8 mouse cellular contexts compared by ENCODE assay signal in genomic region chr14:24507452-24508069, GRCm38 (mm10). TPM values are rescaled to one million over a fixed set of nuclear protein-coding genes. Genes with fewer than 3 reads are reported as not detected.
DNase-seq lines count a peak whose midpoint lies in the region; ATAC-seq and TF ChIP-seq lines count a peak whose summit lies in the region.

No protein-coding gene starts in this region.

- H3K9me3 ChIP-seq in heart, embryonic 11.5 days (replicated peaks; ENCODE audit: control insufficient read depth, low read length) = peaks cover 5% of the 10 kb centered on the region; the same call in 1 of the 2 replicates
- H3K9me3 ChIP-seq in midbrain, embryonic 10.5 days (replicated peaks) = peaks cover 10% of the 10 kb centered on the region
- H3K9me3 ChIP-seq in midbrain, postnatal 0 days (ENCODE audit: low read length) = no peaks in the 10 kb centered on the region
- H3K9me3 ChIP-seq in intestine, embryonic 14.5 days (ENCODE audit: control insufficient read depth, low read length) = peaks cover 4% of the 10 kb centered on the region; the same call in 1 of the 2 replicates
- H3K9me3 ChIP-seq in stomach, embryonic 15.5 days = no peaks in the 10 kb centered on the region

- H3K9ac ChIP-seq in heart, embryonic 11.5 days (ENCODE audit: low read depth, low read length) = no peak overlapping the region
- no peak overlapping the region for H3K9ac ChIP-seq in midbrain, postnatal 0 days (replicated peaks; ENCODE audit: low read length, poor library complexity, severe bottlenecking)
- no peak overlapping the region for H3K9ac ChIP-seq in intestine, embryonic 14.5 days (ENCODE audit: low read length)
- H3K9ac ChIP-seq in stomach, embryonic 15.5 days = no peak overlapping the region

- peak overlapping the region; percentile 56 for H3K4me2 ChIP-seq in heart, embryonic 11.5 days
- no peak overlapping the region for H3K4me2 ChIP-seq in midbrain, postnatal 0 days (ENCODE audit: low read depth, low read length, poor library complexity, severe bottlenecking)
- peak overlapping the region; percentile 26 for H3K4me2 ChIP-seq in intestine, embryonic 14.5 days (ENCODE audit: low read length)
- H3K4me2 ChIP-seq in stomach, embryonic 15.5 days = peak overlapping the region; percentile 22

- 23% methylated on average over 14 of the region's 14 CpGs for WGBS in heart, embryonic 11.5 days (ENCODE audit: insufficient replicate concordance)
- WGBS in midbrain, embryonic 10.5 days = 17% methylated on average over 14 of the region's 14 CpGs
- 30% methylated on average over 14 of the region's 14 CpGs for WGBS in midbrain, postnatal 0 days
- 36% methylated on average over 14 of the region's 14 CpGs for WGBS in intestine, embryonic 14.5 days
- WGBS in stomach, embryonic 15.5 days = 27% methylated on average over 14 of the region's 14 CpGs

- no peak overlapping the region for H3K27ac ChIP-seq in heart, embryonic 11.5 days (ENCODE audit: low read depth, low read length)
- peak overlapping the region; percentile 74 for H3K27ac ChIP-seq in midbrain, embryonic 10.5 days (replicated peaks)
- no peak overlapping the region for H3K27ac ChIP-seq in midbrain, postnatal 0 days (ENCODE audit: low read depth, low read length)
- peak overlapping the region; percentile 51; the same call in 1 of the 2 replicates for H3K27ac ChIP-seq in intestine, embryonic 14.5 days (ENCODE audit: low read depth)
- peak overlapping the region; percentile 54 for H3K27ac ChIP-seq in stomach, embryonic 15.5 days

- no peak for TF ChIP-seq CTCF in midbrain, postnatal 0 days (IDR thresholded peaks at IDR 0.05)

- no peak for DNase-seq in heart, postnatal 4 days
- peak; percentile 47 for DNase-seq in midbrain, embryonic 10.5 days (ENCODE audit: low spot score)
- no peak for DNase-seq in midbrain, postnatal 0 days (ENCODE audit: low spot score)
- DNase-seq in intestine, embryonic 14.5 days (ENCODE audit: low spot score) = no peak
- DNase-seq in MN1 (ENCODE audit: low spot score) = no peak
- no peak for DNase-seq in urinary bladder, postnatal 25 days (ENCODE audit: low spot score)

- H3K36me3 ChIP-seq in heart, embryonic 11.5 days (ENCODE audit: control insufficient read depth, insufficient read depth, low read length) = no peaks in the 10 kb centered on the region
- H3K36me3 ChIP-seq in midbrain, embryonic 10.5 days = no peaks in the 10 kb centered on the region
- no peaks in the 10 kb centered on the region for H3K36me3 ChIP-seq in midbrain, postnatal 0 days (ENCODE audit: insufficient read depth, low read length)
- H3K36me3 ChIP-seq in intestine, embryonic 14.5 days (ENCODE audit: control insufficient read depth, insufficient read depth, low read length) = no peaks in the 10 kb centered on the region
- no peaks in the 10 kb centered on the region for H3K36me3 ChIP-seq in stomach, embryonic 15.5 days

- H3K4me3 ChIP-seq in heart, embryonic 11.5 days (ENCODE audit: low read depth, low read length) = no peak overlapping the region
- H3K4me3 ChIP-seq in midbrain, embryonic 10.5 days = peak overlapping the region; percentile 27
- no peak overlapping the region for H3K4me3 ChIP-seq in midbrain, postnatal 0 days (ENCODE audit: low read depth, low read length)
- no peak overlapping the region for H3K4me3 ChIP-seq in intestine, embryonic 14.5 days (ENCODE audit: low read depth, low read length)
- no peak overlapping the region for H3K4me3 ChIP-seq in stomach, embryonic 15.5 days (replicated peaks)

- ATAC-seq in heart, embryonic 11.5 days (replicated peaks; ENCODE audit: insufficient number of reproducible peaks, low FRiP score, low TSS enrichment) = no peak
- ATAC-seq in midbrain, postnatal 0 days (ENCODE audit: low FRiP score) = no peak
- ATAC-seq in intestine, embryonic 14.5 days (replicated peaks; ENCODE audit: low FRiP score, low TSS enrichment, low read depth) = no peak
- ATAC-seq in stomach, embryonic 15.5 days (ENCODE audit: insufficient read depth, low FRiP score, low read depth) = no peak

- no peaks in the 10 kb centered on the region for H3K27me3 ChIP-seq in heart, embryonic 11.5 days (ENCODE audit: control insufficient read depth, insufficient read depth, low read length)
- H3K27me3 ChIP-seq in midbrain, embryonic 10.5 days (ENCODE audit: low read depth, poor library complexity, severe bottlenecking) = peaks cover 26% of the 10 kb centered on the region
- no peaks in the 10 kb centered on the region for H3K27me3 ChIP-seq in midbrain, postnatal 0 days (ENCODE audit: insufficient read depth, low read length)
- no peaks in the 10 kb centered on the region for H3K27me3 ChIP-seq in intestine, embryonic 14.5 days (replicated peaks; ENCODE audit: control insufficient read depth, insufficient read depth, low read length)
- H3K27me3 ChIP-seq in stomach, embryonic 15.5 days (replicated peaks) = no peaks in the 10 kb centered on the region

- peaks cover 15% of the 10 kb centered on the region for H3K4me1 ChIP-seq in heart, embryonic 11.5 days (ENCODE audit: control insufficient read depth, insufficient read depth, low read length)
- H3K4me1 ChIP-seq in midbrain, embryonic 10.5 days = peaks cover 35% of the 10 kb centered on the region
- no peaks in the 10 kb centered on the region for H3K4me1 ChIP-seq in midbrain, postnatal 0 days (ENCODE audit: insufficient read depth, low read length)
- H3K4me1 ChIP-seq in intestine, embryonic 14.5 days (replicated peaks; ENCODE audit: control insufficient read depth, insufficient read depth, low read length) = peaks cover 26% of the 10 kb centered on the region
- peaks cover 13% of the 10 kb centered on the region for H3K4me1 ChIP-seq in stomach, embryonic 15.5 days

RNA-seq across cellular contexts. Expression of gene Rps24, which starts 20.6 kb away (rescaled TPM):
- 849 and 922 TPM in 2 replicates for polyA plus RNA-seq in heart, embryonic 11.5 days (2014; fragmentation: Nextera tagmentation; extraction: Ambion mirVana)
- 1,000 to 10,000 TPM; 1,182 to 1,239 TPM for total RNA-seq in heart, postnatal 4 days (2021)
- 915 and 1,078 TPM in 2 replicates for polyA plus RNA-seq in midbrain, embryonic 10.5 days (2016; fragmentation: Nextera tagmentation; extraction: Ambion mirVana)
- total RNA-seq in midbrain, postnatal 0 days (2014; rRNA removed) = 1,066 and 1,223 TPM in 2 replicates
- 799 and 839 TPM in 2 replicates for polyA plus RNA-seq in midbrain, postnatal 0 days (2015; fragmentation: Nextera tagmentation; extraction: Ambion mirVana)
- polyA plus RNA-seq in intestine, embryonic 14.5 days (2014; fragmentation: Nextera tagmentation; extraction: Ambion mirVana) = 1,382 and 1,440 TPM in 2 replicates
- polyA plus RNA-seq in stomach, embryonic 15.5 days (2015; fragmentation: Nextera tagmentation; extraction: Ambion mirVana) = 881 and 1,042 TPM in 2 replicates

RNA-seq across cellular contexts. Expression of gene Polr3a, which starts 20.7 kb away (rescaled TPM):
- 12.4 and 13.8 TPM in 2 replicates for polyA plus RNA-seq in heart, embryonic 11.5 days (2014; fragmentation: Nextera tagmentation; extraction: Ambion mirVana)
- total RNA-seq in heart, postnatal 4 days (2021) = 10 to 100 TPM; 16.8 to 17.7 TPM
- polyA plus RNA-seq in midbrain, embryonic 10.5 days (2016; fragmentation: Nextera tagmentation; extraction: Ambion mirVana) = 18.3 and 21.0 TPM in 2 replicates
- total RNA-seq in midbrain, postnatal 0 days (2014; rRNA removed) = 22.0 and 24.3 TPM in 2 replicates
- polyA plus RNA-seq in midbrain, postnatal 0 days (2015; fragmentation: Nextera tagmentation; extraction: Ambion mirVana) = 12.5 and 14.6 TPM in 2 replicates
- polyA plus RNA-seq in intestine, embryonic 14.5 days (2014; fragmentation: Nextera tagmentation; extraction: Ambion mirVana) = 17.5 and 18.5 TPM in 2 replicates
- 15.3 and 19.3 TPM in 2 replicates for polyA plus RNA-seq in stomach, embryonic 15.5 days (2015; fragmentation: Nextera tagmentation; extraction: Ambion mirVana)

Comparison
In these comparisons a context has a peak if more than half of its experiments do, and no peak if none do; other contexts are left out.
1. H3K27ac ChIP-seq: peak in midbrain, embryonic 10.5 days (single experiment), intestine, embryonic 14.5 days (single experiment) and stomach, embryonic 15.5 days (single experiment); none in heart, embryonic 11.5 days (single experiment) and midbrain, postnatal 0 days (single experiment).